ENCODE assay signal across 8 mouse cellular contexts in genomic region chr8:58911677-58912076, GRCm38 (mm10). TPM values are rescaled to one million over a fixed set of nuclear protein-coding genes. Genes with fewer than 3 reads are reported as not detected.
DNase-seq lines count a peak whose midpoint lies in the region; ATAC-seq and TF ChIP-seq lines count a peak whose summit lies in the region.

Gene BC030500, plus strand, starts transcription at chr8:58911755.

- H3K9ac ChIP-seq in kidney, embryonic 16.5 days (replicated peaks; ENCODE audit: low read length): peak within 1 kb of the TSS; percentile 63
- H3K9ac ChIP-seq in forebrain, embryonic 15.5 days (replicated peaks): peak within 1 kb of the TSS; percentile 80
- H3K9ac ChIP-seq in liver, embryonic 14.5 days (replicated peaks): no peak within 1 kb of the TSS

- TF ChIP-seq CTCF in liver, embryonic 14.5 days (IDR thresholded peaks at IDR 0.05; ENCODE audit: low read depth): no peak

- no peaks in the 10 kb centered on the region for H3K9me3 ChIP-seq in kidney, embryonic 16.5 days (ENCODE audit: low read length)
- no peaks in the 10 kb centered on the region for H3K9me3 ChIP-seq in forebrain, embryonic 15.5 days
- no peaks in the 10 kb centered on the region for H3K9me3 ChIP-seq in liver, embryonic 14.5 days (ENCODE audit: control insufficient read depth, low read length)

- H3K4me3 ChIP-seq in kidney, embryonic 16.5 days (ENCODE audit: low read length): peak within 1 kb of the TSS; percentile 64
- peak within 1 kb of the TSS; percentile 83 for H3K4me3 ChIP-seq in forebrain, embryonic 15.5 days
- peak within 1 kb of the TSS; percentile 8 to 22; a peak in 2 of 4 replicates for H3K4me3 ChIP-seq in liver, embryonic 14.5 days (ENCODE audit: insufficient read depth in 1 of 2, low read depth in 2 of 2, low read length in 2 of 2)

- no peak for TF ChIP-seq EP300 in liver, embryonic 14.5 days (IDR thresholded peaks at IDR 0.05; ENCODE audit: low read depth)

- H3K4me2 ChIP-seq in kidney, embryonic 16.5 days (replicated peaks; ENCODE audit: low read depth, low read length): peak within 1 kb of the TSS; percentile 99
- peak within 1 kb of the TSS; percentile 98 for H3K4me2 ChIP-seq in forebrain, embryonic 15.5 days (replicated peaks)
- peak within 1 kb of the TSS; percentile 46 for H3K4me2 ChIP-seq in liver, embryonic 14.5 days (ENCODE audit: low read depth)

- WGBS in kidney, embryonic 16.5 days: 7% methylated on average over 14 of the region's 14 CpGs
- 4% methylated on average over 14 of the region's 14 CpGs for WGBS in forebrain, embryonic 15.5 days
- WGBS in liver, embryonic 14.5 days (ENCODE audit: insufficient replicate concordance): 7% methylated on average over 14 of the region's 14 CpGs

- no peak within 1 kb of the TSS for H3K27ac ChIP-seq in kidney, embryonic 16.5 days (ENCODE audit: low read length)
- peak within 1 kb of the TSS; percentile 62 for H3K27ac ChIP-seq in forebrain, embryonic 15.5 days (replicated peaks)
- H3K27ac ChIP-seq in liver, embryonic 14.5 days: no peak within 1 kb of the TSS

- no peak for DNase-seq in kidney, adult 11 months
- DNase-seq in brain, adult 2 months (ENCODE audit: low read depth, low spot score): peak; percentile 31
- no peak for DNase-seq in liver, embryonic 14.5 days (ENCODE audit: low read depth in 3 of 3, low spot score in 3 of 3)
- DNase-seq in adrenal gland, postnatal 36 days: no peak
- DNase-seq in kidney, postnatal 36 days: no peak
- DNase-seq in heart, postnatal 36 days: no peak

- H3K4me1 ChIP-seq in kidney, embryonic 16.5 days (ENCODE audit: insufficient read depth, low read length): no peaks in the 10 kb centered on the region
- peaks cover 12% of the 10 kb centered on the region for H3K4me1 ChIP-seq in forebrain, embryonic 15.5 days
- H3K4me1 ChIP-seq in liver, embryonic 14.5 days (replicated peaks; ENCODE audit: control insufficient read depth in 2 of 2, insufficient read depth in 2 of 2, low read length in 1 of 2): no peaks in the 10 kb centered on the region

- H3K36me3 ChIP-seq in kidney, embryonic 16.5 days (ENCODE audit: insufficient read depth, low read length): no peaks in the 10 kb centered on the region
- H3K36me3 ChIP-seq in forebrain, embryonic 15.5 days: no peaks in the 10 kb centered on the region
- H3K36me3 ChIP-seq in liver, embryonic 14.5 days (replicated peaks; ENCODE audit: control insufficient read depth, insufficient read depth, low read depth): no peaks in the 10 kb centered on the region

- no peak for ATAC-seq in kidney, embryonic 16.5 days (ENCODE audit: low FRiP score, low TSS enrichment)
- 0 out of 2 replicates have a peak, but pooled peaks have one; percentile 20 for ATAC-seq in forebrain, embryonic 15.5 days (replicated peaks)
- ATAC-seq in liver, embryonic 14.5 days (ENCODE audit: insufficient read depth): no peak

- H3K27me3 ChIP-seq in kidney, embryonic 16.5 days (ENCODE audit: insufficient read depth, low read length): peaks cover 2% of the 10 kb centered on the region; the same call in 1 of the 2 replicates
- H3K27me3 ChIP-seq in forebrain, embryonic 15.5 days: no peaks in the 10 kb centered on the region
- peaks cover 11% of the 10 kb centered on the region for H3K27me3 ChIP-seq in liver, embryonic 14.5 days (ENCODE audit: control insufficient read depth, insufficient read depth, low read length)

- intact Hi-C loops in heart, postnatal 36 days (cut with DNase I): no loop called here

RNA-seq across cellular contexts. Expression of gene BC030500, which starts in this region (rescaled TPM):
- polyA plus RNA-seq in kidney, embryonic 16.5 days (2015; fragmentation: Nextera tagmentation; extraction: Ambion mirVana): 3.3 and 4.0 TPM in 2 replicates
- 7.7 and 10.2 TPM in 2 replicates for polyA plus RNA-seq in forebrain, embryonic 15.5 days (2015; fragmentation: Nextera tagmentation; extraction: Ambion mirVana)
- 0.02 TPM in 1 of 2 replicates, not detected in the other for polyA plus RNA-seq in liver, embryonic 14.5 days (2012; rRNA removed)
- polyA plus RNA-seq in liver, embryonic 14.5 days (2014; fragmentation: Nextera tagmentation; extraction: Ambion mirVana): not detected in 2 replicates
- total RNA-seq in adrenal gland, postnatal 36 days (2021): not detected
- total RNA-seq in heart, postnatal 36 days (2021): not detected

Comparison
In these comparisons a context has a peak if more than half of its experiments do, and no peak if none do; other contexts are left out.
1. H3K4me2 ChIP-seq: peak in every context shown above with its lines; median percentile 99 in kidney, embryonic 16.5 days; 98 in forebrain, embryonic 15.5 days; 46 in liver, embryonic 14.5 days.
2. H3K4me3 ChIP-seq: peak in every context shown above with its lines; median percentile 83 in forebrain, embryonic 15.5 days; 64 in kidney, embryonic 16.5 days; 15 in liver, embryonic 14.5 days.